24 mouse cellular contexts compared by ENCODE assay signal in the genomic region with DNA sequence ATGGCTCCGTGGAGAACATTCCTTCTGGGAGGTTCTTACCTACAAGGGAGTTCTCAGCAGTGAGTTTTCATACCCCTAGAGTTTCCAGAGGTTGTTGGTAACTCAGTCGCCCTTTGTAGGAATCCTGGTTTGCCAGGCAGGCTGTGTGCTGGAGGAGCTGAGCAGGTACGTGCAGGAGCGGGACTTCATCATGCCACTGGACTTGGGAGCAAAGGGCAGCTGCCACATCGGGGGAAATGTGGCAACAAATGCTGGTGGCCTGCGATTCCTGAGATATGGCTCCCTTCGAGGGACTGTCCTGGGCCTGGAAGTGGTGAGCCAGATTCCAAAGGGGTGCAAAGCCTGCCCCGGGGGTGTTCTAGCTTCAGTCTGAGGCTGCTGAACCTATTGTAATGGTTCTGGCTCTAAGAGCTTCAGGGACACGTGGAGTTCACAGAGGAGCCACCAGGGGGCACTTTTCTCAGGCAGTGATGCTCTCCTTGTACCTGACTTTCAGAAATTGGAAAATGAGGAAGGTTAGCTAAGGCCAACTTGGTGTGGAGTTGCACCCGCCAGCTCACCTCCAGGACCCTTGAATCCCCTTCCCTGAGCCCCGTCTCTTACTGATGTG. TPM values are rescaled to one million over a fixed set of nuclear protein-coding genes. Genes with fewer than 3 reads are reported as not detected.
DNase-seq lines count a peak whose midpoint lies in the region; ATAC-seq and TF ChIP-seq lines count a peak whose summit lies in the region.
"Not testable (repeated sequence)": the region's sequence is repeated elsewhere in the genome, so short reads cannot be mapped to it uniquely, and the experiment has no call there.
"Had no signal": no experiment of that assay in that cellular context is flagged by ENCODE, and none has a peak within 500 bp of the region (broad histone marks: within the 10 kb centered on the region; RNA-seq: fewer than 3 reads in every experiment).

No protein-coding gene starts in this region.

- not testable (repeated sequence) for H3K4me3 ChIP-seq in G1E (ENCODE audit: low read depth, low read length); kidney, embryonic 16.5 days (ENCODE audit: low read length)

- peak; percentile 55; the same call in 1 of the 2 replicates for ATAC-seq in G1E (ENCODE audit: extremely low read depth, insufficient number of reproducible peaks, low FRiP score, poor library complexity, severe bottlenecking)
- peak; percentile 82 for ATAC-seq in erythroblast, adult 5-6 weeks (replicated peaks; ENCODE audit: low FRiP score, poor library complexity, severe bottlenecking)
- peak; percentile 87 for ATAC-seq in frontal cortex, adult (ENCODE audit: low TSS enrichment)
- peak; percentile 72 for ATAC-seq in inflammation-experienced regulatory T-cells, adult 6 months
- ATAC-seq in kidney, embryonic 16.5 days (ENCODE audit: low FRiP score, low TSS enrichment) = peak; percentile 13; the same call in 1 of the 2 replicates
- peak; percentile 77 for ATAC-seq in megakaryocyte progenitor cell, adult 5-6 weeks (replicated peaks; ENCODE audit: poor library complexity)
- peak; percentile 64; the same call in 1 of the 2 replicates for ATAC-seq in monocyte, adult 5-6 weeks (replicated peaks; ENCODE audit: insufficient number of reproducible peaks, low FRiP score, low TSS enrichment, poor library complexity, severe bottlenecking)

- not testable (repeated sequence) for H3K9ac ChIP-seq in kidney, embryonic 16.5 days (replicated peaks; ENCODE audit: low read length)

- H3K4me2 ChIP-seq in kidney, embryonic 16.5 days (replicated peaks; ENCODE audit: low read depth, low read length) = not testable (repeated sequence)

- not testable (repeated sequence) for H3K27ac ChIP-seq in kidney, embryonic 16.5 days (ENCODE audit: low read length)

- H3K9me3 ChIP-seq in G1E (replicated peaks); kidney, embryonic 16.5 days (ENCODE audit: low read length): not testable (repeated sequence)

- DNase-seq in G1E (ENCODE audit: low spot score) = not testable (repeated sequence)

- H3K4me1 ChIP-seq in G1E (ENCODE audit: insufficient read depth, low read depth, low read length); kidney, embryonic 16.5 days (ENCODE audit: insufficient read depth, low read length): not testable (repeated sequence)

- TF ChIP-seq CTCF in G1E (IDR thresholded peaks at IDR 0.05; ENCODE audit: low read depth, low read length) = not testable (repeated sequence)

- not testable (repeated sequence) for H3K27me3 ChIP-seq in G1E (ENCODE audit: insufficient read depth, low read length); kidney, embryonic 16.5 days (ENCODE audit: insufficient read depth, low read length)

- WGBS in kidney, embryonic 16.5 days = no CpG with 5 or more reads among the region's 11 CpGs

- not testable (repeated sequence) for H3K36me3 ChIP-seq in G1E (replicated peaks); kidney, embryonic 16.5 days (ENCODE audit: insufficient read depth, low read length)

RNA-seq across cellular contexts. Expression of a gene that starts 9.0 kb away (rescaled TPM):
- total RNA-seq in G1E (2014; fragmentation: Nextera tagmentation) (1.1 TPM in 1 of 2 replicates, not detected in the other), G1E (2017) (0.22 TPM in 1 of 2 replicates, not detected in the other)
- polyA plus RNA-seq in G1E (2012) = not detected in 2 replicates
- total RNA-seq in erythroblast, adult 5-6 weeks (2015; ENCODE audit: low replicate concordance) = not detected in 2 replicates
- total RNA-seq in erythroblast, adult 5-6 weeks (2017; ENCODE audit: low replicate concordance) = not detected in 2 replicates
- not detected for polyA plus RNA-seq in inflammation-experienced regulatory T-cells, adult 6 months (2017; shearing (Covaris generic))
- 0.14 TPM in 1 of 2 replicates, not detected in the other for polyA plus RNA-seq in kidney, embryonic 16.5 days (2015; fragmentation: Nextera tagmentation; extraction: Ambion mirVana)
- not detected in 2 replicates for total RNA-seq in megakaryocyte progenitor cell, adult 5-6 weeks (2015)
- total RNA-seq in megakaryocyte progenitor cell, adult 5-6 weeks (2017) = not detected in 2 replicates
- total RNA-seq in monocyte, adult 5-6 weeks (2017) = 0.53 TPM in 1 of 3 replicates, not detected in the others
- polyA plus RNA-seq: embryonic facial prominence, embryonic 10.5 days; heart, embryonic 14.5 days; limb, embryonic 10.5 days; liver, embryonic 14.5 days; lung, embryonic 14.5 days; midbrain, embryonic 15.5 days; neural tube, embryonic 11.5 days had no signal

RNA-seq across cellular contexts. Expression of a gene that starts 48.0 kb away (rescaled TPM):
- not detected in 2 replicates for total RNA-seq in G1E (2014; fragmentation: Nextera tagmentation)
- total RNA-seq in G1E (2017) = not detected in 2 replicates
- polyA plus RNA-seq in G1E (2012) = not detected in 2 replicates
- total RNA-seq in erythroblast, adult 5-6 weeks (2015; ENCODE audit: low replicate concordance) = not detected in 2 replicates
- not detected in 2 replicates for total RNA-seq in erythroblast, adult 5-6 weeks (2017; ENCODE audit: low replicate concordance)
- polyA plus RNA-seq in inflammation-experienced regulatory T-cells, adult 6 months (2017; shearing (Covaris generic)) = not detected
- polyA plus RNA-seq in kidney, embryonic 16.5 days (2015; fragmentation: Nextera tagmentation; extraction: Ambion mirVana) = 0.10 TPM in 1 of 2 replicates, not detected in the other
- total RNA-seq in megakaryocyte progenitor cell, adult 5-6 weeks (2015) = 0.15 TPM in 1 of 2 replicates, not detected in the other
- not detected in 2 replicates for total RNA-seq in megakaryocyte progenitor cell, adult 5-6 weeks (2017)
- total RNA-seq in monocyte, adult 5-6 weeks (2017) = not detected in 3 replicates
- total RNA-seq: adrenal gland, adult 2 months; adrenal gland, postnatal 36 days; gastrocnemius, postnatal 10 days; left cerebral cortex, postnatal 10 days had no signal
- polyA plus RNA-seq: brain, embryonic 14.5 days; cerebellum, adult 2 months; embryonic facial prominence, embryonic 10.5 days; forebrain, embryonic 16.5 days; gonadal fat pad, adult 2 months; hindbrain, embryonic 12.5 days; limb, embryonic 10.5 days; limb, embryonic 15.5 days; liver, embryonic 14.5 days; lung, embryonic 14.5 days; midbrain, embryonic 15.5 days; neural tube, embryonic 11.5 days had no signal

Comparison
In these comparisons a context has a peak if more than half of its experiments do, and no peak if none do; other contexts are left out.
1. ATAC-seq: peak in every context shown above with its lines; median percentile 87 in frontal cortex, adult; 82 in erythroblast, adult 5-6 weeks; 77 in megakaryocyte progenitor cell, adult 5-6 weeks; 72 in inflammation-experienced regulatory T-cells, adult 6 months; 64 in monocyte, adult 5-6 weeks; 55 in G1E; 13 in kidney, embryonic 16.5 days.